Mouse (Mus musculus) small intestine, adult 10 weeks (tissue): Measurements from ENCODE around the gene Gins3. TPM values are rescaled to one million over a fixed set of nuclear protein-coding genes. Genes with fewer than 3 reads are reported as not detected.

ENCODE experiments used
- polyA plus RNA-seq: library from polyadenylated mRNA; stranded (reverse); fragments of 350-450 nt; fragmentation: Illumina TruSeq; extraction: RNeasy Lipid Tissue Mini Kit (QIAGEN cat#74804); gene quantifications from one replicate; pipeline ENCODE4 v1.2.3, GENCODE M21; 2014; ENCODE audit warnings: low replicate concordance

The Gins3 gene
- polyA plus RNA-seq, result 4.5 TPM

DNA sequence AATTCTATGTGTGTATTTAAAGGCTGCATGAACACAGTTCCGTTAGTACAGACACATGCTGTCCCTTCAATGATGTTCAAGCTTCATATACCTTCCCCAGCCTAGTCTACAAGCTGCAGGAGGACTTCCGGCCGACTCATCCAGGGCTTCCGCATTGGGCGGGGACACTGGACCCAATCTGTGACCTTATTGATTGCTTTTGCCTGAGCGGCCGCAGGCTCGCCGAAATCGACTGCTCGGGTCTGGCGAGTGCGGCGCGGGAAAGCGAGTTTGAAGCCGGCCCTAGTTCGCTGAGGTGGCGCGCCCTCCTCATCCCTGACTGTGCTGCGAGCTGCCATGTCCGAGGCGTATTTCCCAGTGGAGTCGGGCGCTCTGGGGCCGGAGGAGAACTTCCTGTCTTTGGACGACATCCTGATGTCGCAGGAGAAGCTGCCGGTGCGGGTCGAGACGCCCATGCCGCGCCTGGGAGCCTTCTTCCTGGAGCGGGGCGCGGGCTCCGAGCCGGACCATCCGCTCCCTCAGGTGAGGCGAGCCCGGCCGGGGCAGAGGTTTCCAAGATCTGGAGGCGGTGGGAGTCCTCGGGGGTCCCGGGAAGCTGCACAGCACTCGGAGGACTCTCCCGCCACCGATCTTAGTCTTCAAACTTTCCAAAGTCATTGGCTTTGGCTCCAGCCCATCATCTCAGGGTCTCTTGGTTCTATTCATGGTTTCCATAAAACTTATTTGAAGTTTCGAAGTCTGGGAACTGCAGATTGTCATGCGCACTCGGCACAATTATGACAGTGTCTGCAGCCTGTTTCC, at the start of gene Gins3:
Gins3 (plus strand) TSS at position 192 of the 801 bp plus-strand sequence.

GRCm38 (mm10) chr8:95676631-95677030, 43.4 kb downstream of the Gins3 start, which contains the start of gene Ndrg4:
Gene Ndrg4 (plus strand): TSS chr8:95676980.

Other genes with a start within 250 kb of the Gins3 start
- 41.0 TPM for gene Cfap20, start 198.6 kb upstream of the Gins3 start, polyA plus RNA-seq
- 112 TPM for gene Csnk2a2, start 143.4 kb upstream of the Gins3 start, polyA plus RNA-seq
- not detected for gene Ccdc113, start 99.4 kb upstream of the Gins3 start, polyA plus RNA-seq
- not detected for gene Prss54, start 57.1 kb upstream of the Gins3 start, polyA plus RNA-seq
- 1.3 TPM for gene Ndrg4, start 43.5 kb downstream of the Gins3 start, polyA plus RNA-seq
- gene Setd6, start 82.4 kb downstream of the Gins3 start, polyA plus RNA-seq, result 9.0 TPM
- gene Cnot1, start 174.0 kb downstream of the Gins3 start, polyA plus RNA-seq, result 221 TPM
- gene Sap18b, start 191.9 kb downstream of the Gins3 start, polyA plus RNA-seq, result 2.4 TPM
- 1.4 TPM for gene Slc38a7, start 220.1 kb downstream of the Gins3 start, polyA plus RNA-seq